Mouse (Mus musculus) 3T3-L1 (cell line): Measurements from ENCODE around the gene Mob1a.

ENCODE experiments used
- DNase-seq: peaks from one replicate; pipeline ENCODE4 v3.0.0-alpha.2; 2015; ENCODE audit warnings: low read depth, low spot score

Gene Mob1a

GRCm38 (mm10) chr6:83381510-83382491, 56.0 kb downstream of the Mob1a start:
- DNase-seq: no peak

GRCm38 (mm10) chr6:83385569-83386090, 59.8 kb downstream of the Mob1a start:
- no peak for DNase-seq

- no peak for DNase-seq
These were observed 66.5 kb downstream of the Mob1a start for GRCm38 (mm10) chr6:83392166-83392780.
